ENCODE assay signal across 8 mouse cellular contexts in the genomic region with DNA sequence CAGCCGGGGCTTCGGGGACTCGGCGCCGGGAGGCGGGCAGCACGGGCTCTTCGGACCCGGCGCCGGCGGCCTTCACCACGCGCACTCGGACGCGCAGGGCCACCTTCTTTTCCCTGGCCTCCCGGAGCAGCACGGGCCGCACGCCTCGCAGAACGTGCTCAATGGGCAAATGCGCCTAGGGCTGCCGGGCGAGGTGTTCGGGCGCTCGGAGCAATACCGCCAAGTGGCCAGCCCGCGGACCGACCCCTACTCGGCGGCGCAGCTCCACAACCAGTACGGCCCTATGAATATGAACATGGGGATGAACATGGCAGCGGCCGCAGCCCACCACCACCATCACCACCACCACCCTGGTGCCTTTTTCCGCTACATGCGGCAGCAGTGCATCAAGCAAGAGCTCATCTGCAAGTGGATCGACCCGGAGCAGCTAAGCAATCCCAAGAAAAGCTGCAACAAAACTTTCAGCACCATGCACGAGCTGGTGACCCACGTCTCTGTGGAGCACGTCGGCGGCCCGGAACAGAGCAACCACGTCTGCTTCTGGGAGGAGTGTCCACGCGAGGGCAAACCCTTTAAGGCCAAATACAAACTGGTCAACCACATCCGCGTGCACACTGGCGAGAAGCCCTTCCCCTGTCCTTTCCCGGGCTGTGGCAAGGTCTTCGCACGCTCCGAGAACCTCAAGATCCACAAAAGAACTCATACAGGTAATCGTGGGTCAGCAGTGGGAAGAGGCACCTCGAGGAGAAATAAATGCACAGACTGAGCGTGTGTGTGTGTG. TPM values are rescaled to one million over a fixed set of nuclear protein-coding genes. Genes with fewer than 3 reads are reported as not detected.
DNase-seq lines count a peak whose midpoint lies in the region; ATAC-seq and TF ChIP-seq lines count a peak whose summit lies in the region.

No protein-coding gene starts in this region.

- TF ChIP-seq POLR2A in testis, adult 2 months (IDR thresholded peaks at IDR 0.05; ENCODE audit: control insufficient read depth, low read depth, low read length) = no peak

- H3K36me3 ChIP-seq in testis, adult 2 months (ENCODE audit: control insufficient read depth, insufficient read depth, low read length) = no peaks in the 10 kb centered on the region
- H3K36me3 ChIP-seq in hindbrain, embryonic 16.5 days (ENCODE audit: control insufficient read depth, insufficient read depth, low read length) = no peaks in the 10 kb centered on the region
- no peaks in the 10 kb centered on the region for H3K36me3 ChIP-seq in midbrain, embryonic 15.5 days (replicated peaks)

- TF ChIP-seq CTCF in testis, adult 2 months (IDR thresholded peaks at IDR 0.05; ENCODE audit: control insufficient read depth, insufficient read depth, insufficient replicate concordance, low read depth, low read length) = no peak

- peaks cover 15% of the 10 kb centered on the region for H3K4me1 ChIP-seq in testis, adult 2 months (ENCODE audit: control insufficient read depth, insufficient read depth, low read length)
- H3K4me1 ChIP-seq in hindbrain, embryonic 16.5 days (ENCODE audit: control insufficient read depth, insufficient read depth, low read depth, low read length) = peaks cover 5% of the 10 kb centered on the region; the same call in 1 of the 2 replicates
- H3K4me1 ChIP-seq in midbrain, embryonic 15.5 days = peaks cover 14% of the 10 kb centered on the region

- H3K9me3 ChIP-seq in hindbrain, embryonic 16.5 days (ENCODE audit: control insufficient read depth, low read length) = no peaks in the 10 kb centered on the region
- no peaks in the 10 kb centered on the region for H3K9me3 ChIP-seq in midbrain, embryonic 15.5 days

- peak; percentile 30 for DNase-seq in adrenal gland, adult 2 months
- no peak for DNase-seq in adrenal gland, postnatal 10 days
- no peak for DNase-seq in testis, postnatal 14 days (ENCODE audit: low spot score)
- no peak for DNase-seq in thymus, postnatal 0 days (ENCODE audit: low spot score)
- DNase-seq in lung, postnatal 10 days = no peak

- peaks cover 9% of the 10 kb centered on the region for H3K27me3 ChIP-seq in testis, adult 2 months (ENCODE audit: control insufficient read depth, insufficient read depth, low read length)
- peaks cover 5% of the 10 kb centered on the region for H3K27me3 ChIP-seq in hindbrain, embryonic 16.5 days (replicated peaks; ENCODE audit: control insufficient read depth, insufficient read depth, low read length)
- H3K27me3 ChIP-seq in midbrain, embryonic 15.5 days (replicated peaks) = peaks cover 24% of the 10 kb centered on the region

- no peak for ATAC-seq in hindbrain, embryonic 16.5 days
- ATAC-seq in midbrain, embryonic 15.5 days (replicated peaks) = no peak

- peak overlapping the region; percentile 78 for H3K9ac ChIP-seq in hindbrain, embryonic 16.5 days (ENCODE audit: low read depth, low read length)
- peak overlapping the region; percentile 56 for H3K9ac ChIP-seq in midbrain, embryonic 15.5 days

- under 1% methylated on average over 59 of the region's 62 CpGs for WGBS in hindbrain, embryonic 16.5 days
- WGBS in midbrain, embryonic 15.5 days = under 1% methylated on average over 62 of the region's 62 CpGs

- no peak overlapping the region for H3K27ac ChIP-seq in testis, adult 2 months (ENCODE audit: control insufficient read depth, insufficient read depth, low read depth, low read length)
- H3K27ac ChIP-seq in hindbrain, embryonic 16.5 days (ENCODE audit: low read depth, low read length) = peak overlapping the region; percentile 94
- peak overlapping the region; percentile 96 for H3K27ac ChIP-seq in midbrain, embryonic 15.5 days

- H3K4me2 ChIP-seq in hindbrain, embryonic 16.5 days (ENCODE audit: low read length) = peak overlapping the region; percentile 56
- H3K4me2 ChIP-seq in midbrain, embryonic 15.5 days = peak overlapping the region; percentile 57

- peak overlapping the region; percentile 35; the same call in 1 of the 2 replicates for H3K4me3 ChIP-seq in testis, adult 2 months (ENCODE audit: control insufficient read depth, low read depth, low read length)
- H3K4me3 ChIP-seq in hindbrain, embryonic 16.5 days (ENCODE audit: low read length) = peak overlapping the region; percentile 57
- H3K4me3 ChIP-seq in midbrain, embryonic 15.5 days = peak overlapping the region; percentile 48

RNA-seq across cellular contexts. Expression of a gene that starts 1.0 kb away (rescaled TPM):
- total RNA-seq in adrenal gland, adult 2 months (2021) = not detected
- polyA plus RNA-seq in adrenal gland, adult 2 months (2012; rRNA removed) = 0.10 and 0.41 TPM in 2 replicates
- under 1 TPM; 0.15 to 0.21 TPM for total RNA-seq in adrenal gland, postnatal 10 days (2021)
- 0.05 TPM in 1 of 2 replicates, not detected in the other for polyA plus RNA-seq in testis, adult 2 months (2012; rRNA removed)
- polyA plus RNA-seq in hindbrain, embryonic 16.5 days (2015; fragmentation: Nextera tagmentation; extraction: Ambion mirVana) = 7.3 and 7.8 TPM in 2 replicates
- polyA plus RNA-seq in midbrain, embryonic 15.5 days (2015; fragmentation: Nextera tagmentation; extraction: Ambion mirVana) = 9.6 and 9.9 TPM in 2 replicates
- not detected in 2 replicates for polyA plus RNA-seq in thymus, postnatal 0 days (2015; fragmentation: Nextera tagmentation; extraction: Ambion mirVana)

RNA-seq across cellular contexts. Expression of a gene that starts 10.8 kb away (rescaled TPM):
- total RNA-seq in adrenal gland, adult 2 months (2021) = not detected
- polyA plus RNA-seq in adrenal gland, adult 2 months (2012; rRNA removed) = 0.02 TPM in 1 of 2 replicates, not detected in the other
- not detected for total RNA-seq in adrenal gland, postnatal 10 days (2021)
- 24.9 and 27.7 TPM in 2 replicates for polyA plus RNA-seq in testis, adult 2 months (2012; rRNA removed)
- 14.9 and 15.2 TPM in 2 replicates for polyA plus RNA-seq in hindbrain, embryonic 16.5 days (2015; fragmentation: Nextera tagmentation; extraction: Ambion mirVana)
- 13.0 and 14.0 TPM in 2 replicates for polyA plus RNA-seq in midbrain, embryonic 15.5 days (2015; fragmentation: Nextera tagmentation; extraction: Ambion mirVana)
- polyA plus RNA-seq in thymus, postnatal 0 days (2015; fragmentation: Nextera tagmentation; extraction: Ambion mirVana) = not detected in 2 replicates

RNA-seq across cellular contexts. Expression of a gene that starts 14.2 kb away (rescaled TPM):
- not detected for total RNA-seq in adrenal gland, adult 2 months (2021)
- not detected in 2 replicates for polyA plus RNA-seq in adrenal gland, adult 2 months (2012; rRNA removed)
- not detected for total RNA-seq in adrenal gland, postnatal 10 days (2021)
- not detected in 2 replicates for polyA plus RNA-seq in testis, adult 2 months (2012; rRNA removed)
- polyA plus RNA-seq in hindbrain, embryonic 16.5 days (2015; fragmentation: Nextera tagmentation; extraction: Ambion mirVana) = 0.80 and 0.84 TPM in 2 replicates
- polyA plus RNA-seq in midbrain, embryonic 15.5 days (2015; fragmentation: Nextera tagmentation; extraction: Ambion mirVana) = 0.51 and 0.77 TPM in 2 replicates
- polyA plus RNA-seq in thymus, postnatal 0 days (2015; fragmentation: Nextera tagmentation; extraction: Ambion mirVana) = not detected in 2 replicates

RNA-seq across cellular contexts. Expression of a gene that starts 25.3 kb away (rescaled TPM):
- total RNA-seq in adrenal gland, adult 2 months (2021) = not detected
- polyA plus RNA-seq in adrenal gland, adult 2 months (2012; rRNA removed) = not detected in 2 replicates
- total RNA-seq in adrenal gland, postnatal 10 days (2021) = not detected
- not detected in 2 replicates for polyA plus RNA-seq in testis, adult 2 months (2012; rRNA removed)
- 1.8 and 2.1 TPM in 2 replicates for polyA plus RNA-seq in hindbrain, embryonic 16.5 days (2015; fragmentation: Nextera tagmentation; extraction: Ambion mirVana)
- 0.91 and 1.1 TPM in 2 replicates for polyA plus RNA-seq in midbrain, embryonic 15.5 days (2015; fragmentation: Nextera tagmentation; extraction: Ambion mirVana)
- polyA plus RNA-seq in thymus, postnatal 0 days (2015; fragmentation: Nextera tagmentation; extraction: Ambion mirVana) = not detected in 2 replicates

RNA-seq across cellular contexts. Expression of a gene that starts 57.9 kb away (rescaled TPM):
- 100 to 1,000 TPM; 152 to 179 TPM for total RNA-seq in adrenal gland, adult 2 months (2021)
- 18.9 and 20.6 TPM in 2 replicates for polyA plus RNA-seq in adrenal gland, adult 2 months (2012; rRNA removed)
- 100 to 1,000 TPM; 167 to 170 TPM for total RNA-seq in adrenal gland, postnatal 10 days (2021)
- polyA plus RNA-seq in testis, adult 2 months (2012; rRNA removed) = 46.3 and 47.4 TPM in 2 replicates
- 31.1 and 33.3 TPM in 2 replicates for polyA plus RNA-seq in hindbrain, embryonic 16.5 days (2015; fragmentation: Nextera tagmentation; extraction: Ambion mirVana)
- polyA plus RNA-seq in midbrain, embryonic 15.5 days (2015; fragmentation: Nextera tagmentation; extraction: Ambion mirVana) = 26.7 and 27.0 TPM in 2 replicates
- polyA plus RNA-seq in thymus, postnatal 0 days (2015; fragmentation: Nextera tagmentation; extraction: Ambion mirVana) = 14.9 and 15.6 TPM in 2 replicates

Comparison
In these comparisons a context has a peak if more than half of its experiments do, and no peak if none do; other contexts are left out.
1. RNA of a gene that starts 10.8 kb away (polyA plus RNA-seq): 24.9 to 27.7 TPM in testis, adult 2 months, 14.9 to 15.2 TPM in hindbrain, embryonic 16.5 days and 13.0 to 14.0 TPM in midbrain, embryonic 15.5 days; 0.02 TPM in adrenal gland, adult 2 months and not detected in thymus, postnatal 0 days; every median in the first group is over 10 times any median in the second.
2. Peak in every context shown above with its lines, with median percentiles within 50 percentile points of each other: H3K4me3 ChIP-seq.